Mouse (Mus musculus) small intestine, adult 2 months (tissue): ENCODE measurements around the gene Alpl. TPM values are rescaled to one million over a fixed set of nuclear protein-coding genes. Genes with fewer than 3 reads are reported as not detected.
A peak's percentile ranks its signal among the peaks of the same experiment; 100 is the strongest.

Experiments
- H3K27ac ChIP-seq: fragments of 200-500 bp; 2 replicates; pipeline ENCODE4 v1.5.1; 2012; ENCODE audit warnings: low read depth, low read length, control low read depth, inconsistent platforms; ENCODE audit not compliant: insufficient read depth
- H3K27me3 ChIP-seq: fragments of 200-500 bp; 2 replicates; pipeline ENCODE4 v1.6.1; 2012; ENCODE audit warnings: mild to moderate bottlenecking, moderate library complexity, low read length, inconsistent platforms; ENCODE audit not compliant: control insufficient read depth, insufficient read depth
- H3K36me3 ChIP-seq: fragments of 200-500 bp; 2 replicates; pipeline ENCODE4 v1.6.1; 2012; ENCODE audit warnings: mild to moderate bottlenecking, low read length, control low read depth, inconsistent platforms; ENCODE audit not compliant: control insufficient read depth, insufficient read depth
- H3K4me1 ChIP-seq: fragments of 200-500 bp; 2 replicates; pipeline ENCODE4 v1.6.1; 2012; ENCODE audit warnings: low read length, inconsistent platforms, mixed read lengths; ENCODE audit not compliant: control insufficient read depth, insufficient read depth, insufficient read length
- H3K4me3 ChIP-seq: fragments of 200-500 bp; 2 replicates; pipeline ENCODE4 v1.5.1; 2012; ENCODE audit warnings: low read depth, mild to moderate bottlenecking, control low read depth, inconsistent platforms, low read length, moderate library complexity
- CTCF ChIP-seq: fragments of 200-500 bp; IDR thresholded peaks from 2 replicates; pipeline ENCODE4 v1.5.1; 2012; ENCODE audit warnings: low read depth, mild to moderate bottlenecking, control low read depth, inconsistent platforms, low read length, moderate library complexity, mixed read lengths; ENCODE audit not compliant: insufficient replicate concordance, insufficient read length; ENCODE audit errors: extremely low read depth
- POLR2A ChIP-seq: fragments of 200-500 bp; IDR thresholded peaks from 2 replicates; pipeline ENCODE4 v1.6.1; 2012; ENCODE audit warnings: low read depth, mild to moderate bottlenecking, control low read depth, inconsistent platforms, low read length, moderate library complexity
- WGBS: fragments of 180-500 bp; shearing (Covaris S2); methylation state at CpG from one replicate; pipeline ENCODE4 v1.1.7; 2018; 5-methylcytosine and 5-hydroxymethylcytosine counted together
- polyA plus RNA-seq: library from polyadenylated mRNA; depleted of rRNA; stranded (reverse); fragments of >200 nt; gene quantifications from 2 replicates; pipeline ENCODE4 v1.2.3, GENCODE M21; 2012

Gene Alpl
- polyA plus RNA-seq, 1 experiment: 2.8 TPM

- TF ChIP-seq POLR2A (no peak), CTCF (no peak)
- Histone ChIP-seq H3K27ac (no peak overlapping the region), H3K4me1 (no peaks in the 10 kb centered on the region), H3K27me3 (no peaks in the 10 kb centered on the region; the same call in 1 of the 2 replicates), H3K4me3 (no peak overlapping the region), H3K36me3 (no peaks in the 10 kb centered on the region)
- 46% methylated on average over 24 of the region's 24 CpGs for WGBS
Measured at GRCm38 (mm10) chr4:137729155-137729855, 66.9 kb downstream of the Alpl start.

GRCm38 (mm10) chr4:137728399-137729154, 67.6 kb downstream of the Alpl start:
- no peak for TF ChIP-seq CTCF
- no peak for TF ChIP-seq POLR2A
- Histone ChIP-seq H3K36me3 (no peaks in the 10 kb centered on the region), H3K4me3 (no peak overlapping the region), H3K27ac (no peak overlapping the region), H3K27me3 (no peaks in the 10 kb centered on the region; the same call in 1 of the 2 replicates), H3K4me1 (no peaks in the 10 kb centered on the region)
- WGBS: 26% methylated on average over 17 of the region's 17 CpGs

- no peak overlapping the region for H3K27ac ChIP-seq
- H3K4me3 ChIP-seq: no peak overlapping the region
- no peaks in the 10 kb centered on the region; the same call in 1 of the 2 replicates for H3K27me3 ChIP-seq
- WGBS: 31% methylated on average over 18 of the region's 18 CpGs
- no peaks in the 10 kb centered on the region for H3K4me1 ChIP-seq
- TF ChIP-seq CTCF (no peak), POLR2A (no peak)
- H3K36me3 ChIP-seq: no peaks in the 10 kb centered on the region
Measured at GRCm38 (mm10) chr4:137727506-137728187, 68.5 kb downstream of the Alpl start.

GRCm38 (mm10) chr4:137726739-137727505, 69.3 kb downstream of the Alpl start:
- no peak overlapping the region for H3K27ac ChIP-seq
- no peaks in the 10 kb centered on the region for H3K36me3 ChIP-seq
- H3K4me3 ChIP-seq: no peak overlapping the region
- 83% methylated on average over 18 of the region's 18 CpGs for WGBS
- H3K27me3 ChIP-seq: no peaks in the 10 kb centered on the region; the same call in 1 of the 2 replicates
- TF ChIP-seq POLR2A: no peak
- TF ChIP-seq CTCF: no peak
- no peaks in the 10 kb centered on the region for H3K4me1 ChIP-seq

- no peaks in the 10 kb centered on the region for H3K36me3 ChIP-seq
Measured at GRCm38 (mm10) chr4:137725541-137726145, 70.5 kb downstream of the Alpl start.

GRCm38 (mm10) chr4:137724766-137725165, 71.4 kb downstream of the Alpl start:
- 60% methylated on average over 8 of the region's 8 CpGs for WGBS
- H3K36me3 ChIP-seq: no peaks in the 10 kb centered on the region
- H3K27ac ChIP-seq: 0 out of 2 replicates have a peak overlapping the region, but pooled peaks have one; percentile 18
- no peaks in the 10 kb centered on the region; the same call in 1 of the 2 replicates for H3K27me3 ChIP-seq
- TF ChIP-seq CTCF (peak; percentile 81), POLR2A (no peak)
- H3K4me3 ChIP-seq: peak overlapping the region; percentile 37
- no peaks in the 10 kb centered on the region for H3K4me1 ChIP-seq

More at GRCm38 (mm10) chr4:137725541-137726145, 70.5 kb downstream of the Alpl start:
- no peak overlapping the region for H3K4me3 ChIP-seq
- WGBS: 67% methylated on average over 13 of the region's 13 CpGs
- no peaks in the 10 kb centered on the region for H3K4me1 ChIP-seq
- no peak overlapping the region for H3K27ac ChIP-seq
- H3K27me3 ChIP-seq: no peaks in the 10 kb centered on the region; the same call in 1 of the 2 replicates
- TF ChIP-seq POLR2A (no peak), CTCF (no peak)
